Mouse (Mus musculus) heart, embryonic 13.5 days (tissue): ENCODE data around the gene Asb8. TPM values are rescaled to one million over a fixed set of nuclear protein-coding genes. Genes with fewer than 3 reads are reported as not detected.

Source experiments
- ATAC-seq: fragments of 200-750 bp; cut with Nextera tagmentation; 2 replicates; pipeline ENCODE4 v1.8.0; 2017; ENCODE audit warnings: moderate TSS enrichment; ENCODE audit not compliant: insufficient number of reproducible peaks, low FRiP score, low TSS enrichment; ENCODE audit errors: extremely low read depth
- H3K27ac ChIP-seq: fragments of 300-500 bp; sonication (generic); replicated peaks from 2 replicates; pipeline ENCODE4 v1.5.1; 2015; ENCODE audit warnings: moderate library complexity, mild to moderate bottlenecking, inconsistent platforms
- H3K27me3 ChIP-seq: fragments of 300-500 bp; sonication (generic); replicated peaks from 2 replicates; pipeline ENCODE4 v1.6.1; 2015; ENCODE audit warnings: mild to moderate bottlenecking, inconsistent platforms
- H3K36me3 ChIP-seq: fragments of 300-500 bp; sonication (generic); 2 replicates; pipeline ENCODE4 v1.6.1; 2015; ENCODE audit warnings: mild to moderate bottlenecking, inconsistent platforms
- H3K4me1 ChIP-seq: fragments of 300-500 bp; sonication (generic); 2 replicates; pipeline ENCODE4 v1.6.1; 2015; ENCODE audit warnings: inconsistent platforms
- H3K4me2 ChIP-seq: fragments of 300-500 bp; sonication (generic); 2 replicates; pipeline ENCODE4 v1.6.1; 2015; ENCODE audit warnings: inconsistent platforms, mild to moderate bottlenecking, moderate library complexity
- H3K4me3 ChIP-seq: fragments of 300-500 bp; sonication (generic); 2 replicates; pipeline ENCODE4 v1.5.1; 2015; ENCODE audit warnings: moderate library complexity, mild to moderate bottlenecking, inconsistent platforms
- H3K9ac ChIP-seq: fragments of 300-500 bp; sonication (generic); 2 replicates; pipeline ENCODE4 v1.6.1; 2015; ENCODE audit warnings: inconsistent platforms, mild to moderate bottlenecking, moderate library complexity
- H3K9me3 ChIP-seq: fragments of 300-500 bp; sonication (generic); 2 replicates; pipeline ENCODE4 v1.6.1; 2016; ENCODE audit warnings: inconsistent platforms
- WGBS: fragments of 180-500 bp; shearing (Covaris S2); methylation state at CpG from one replicate; pipeline ENCODE4 v1.1.7; 2015; ENCODE audit warnings: mixed read lengths; 5-methylcytosine and 5-hydroxymethylcytosine counted together
- polyA plus RNA-seq: library from polyadenylated mRNA; unstranded; fragments of >200 nt; fragmentation: Nextera tagmentation; extraction: Ambion mirVana; gene quantifications from 2 replicates; pipeline ENCODE4 v1.2.1, GENCODE M21; 2015

Gene Asb8
- polyA plus RNA-seq, 1 experiment from 2014 or later, result 76.5 TPM

DNA sequence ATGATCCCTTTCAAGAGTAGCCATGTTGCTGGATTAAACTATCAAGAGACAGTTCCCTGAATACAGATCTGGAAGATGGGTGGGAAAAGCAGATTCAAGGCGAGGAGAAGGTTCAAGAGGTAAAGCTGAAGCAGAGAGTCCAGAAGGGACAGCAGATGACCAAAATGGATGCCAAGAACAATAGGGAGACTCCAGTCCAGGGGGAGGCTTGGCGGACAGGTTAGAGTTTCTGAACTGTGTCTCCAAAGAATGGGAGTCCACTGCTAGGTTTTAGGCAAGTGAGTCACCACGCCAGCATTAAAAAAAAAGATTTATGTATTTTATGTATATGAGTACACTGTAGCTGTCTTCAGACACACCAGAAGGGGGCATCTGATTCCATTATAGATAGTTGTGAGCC lies 10.8 kb downstream of the Asb8 start:
- WGBS, result 74% methylated on average over 3 of the region's 3 CpGs

DNA sequence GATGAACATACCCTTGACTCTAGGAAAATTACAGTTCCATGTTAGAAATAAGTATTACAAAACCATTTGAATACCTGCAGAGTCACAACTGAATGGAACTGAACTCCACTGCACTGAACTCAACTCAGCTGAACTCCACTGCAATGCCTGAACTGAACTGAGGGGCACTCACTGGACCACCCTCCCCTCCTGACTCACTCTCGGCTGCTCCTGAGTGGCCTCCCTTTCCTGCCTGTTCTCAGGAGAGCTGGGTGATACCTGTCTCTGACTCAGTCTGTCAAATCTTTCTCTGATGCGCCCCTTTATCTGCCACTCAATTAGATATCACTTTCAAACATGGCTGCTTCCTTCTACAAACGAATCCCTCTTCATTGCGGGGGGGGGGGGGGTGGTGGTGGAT lies 11.3 kb downstream of the Asb8 start:
- no peak overlapping the region for H3K4me3 ChIP-seq
- H3K27me3 ChIP-seq, result no peaks in the 10 kb centered on the region
- no peak for ATAC-seq
- no peak overlapping the region for H3K4me2 ChIP-seq
- H3K9ac ChIP-seq, result no peak overlapping the region
- no peaks in the 10 kb centered on the region for H3K36me3 ChIP-seq
- 52% methylated on average over 4 of the region's 4 CpGs for WGBS
- peaks cover 5% of the 10 kb centered on the region; the same call in 1 of the 2 replicates for H3K4me1 ChIP-seq
- H3K9me3 ChIP-seq, result no peaks in the 10 kb centered on the region
- no peak overlapping the region for H3K27ac ChIP-seq

More for the DNA sequence above, 10.8 kb downstream of the Asb8 start:
- Histone ChIP-seq H3K36me3 (no peaks in the 10 kb centered on the region), H3K9ac (no peak overlapping the region), H3K27ac (no peak overlapping the region), H3K9me3 (no peaks in the 10 kb centered on the region), H3K4me2 (no peak overlapping the region), H3K27me3 (no peaks in the 10 kb centered on the region), H3K4me1 (peaks cover 4% of the 10 kb centered on the region; the same call in 1 of the 2 replicates), H3K4me3 (no peak overlapping the region)
- no peak for ATAC-seq

DNA sequence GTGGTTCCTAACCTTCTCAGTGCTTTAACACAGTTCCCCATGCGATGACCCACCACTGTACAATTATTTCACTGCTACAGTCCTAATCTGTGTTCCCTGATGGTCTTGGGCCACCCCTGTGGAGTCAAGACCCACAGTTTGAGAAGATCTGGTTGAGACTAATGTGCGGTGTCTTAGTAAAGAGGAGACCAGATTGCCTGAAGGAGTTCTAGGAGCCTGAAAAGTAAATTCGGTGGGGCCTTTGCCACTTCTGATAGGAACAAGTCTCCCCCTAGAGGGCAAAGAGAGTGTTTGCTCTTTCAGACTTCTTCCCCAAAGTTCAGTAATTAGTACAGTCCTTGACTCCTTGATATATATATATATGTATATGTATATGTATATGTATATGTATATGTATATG lies 11.8 kb downstream of the Asb8 start:
- Histone ChIP-seq H3K36me3 (no peaks in the 10 kb centered on the region), H3K9me3 (no peaks in the 10 kb centered on the region), H3K4me1 (peaks cover 7% of the 10 kb centered on the region; the same call in 1 of the 2 replicates), H3K27me3 (no peaks in the 10 kb centered on the region), H3K4me3 (no peak overlapping the region), H3K27ac (no peak overlapping the region), H3K9ac (peak overlapping the region; percentile 56; the same call in 1 of the 2 replicates), H3K4me2 (no peak overlapping the region)
- ATAC-seq, result no peak
- WGBS, result 30% methylated on average over 3 of the region's 3 CpGs

DNA sequence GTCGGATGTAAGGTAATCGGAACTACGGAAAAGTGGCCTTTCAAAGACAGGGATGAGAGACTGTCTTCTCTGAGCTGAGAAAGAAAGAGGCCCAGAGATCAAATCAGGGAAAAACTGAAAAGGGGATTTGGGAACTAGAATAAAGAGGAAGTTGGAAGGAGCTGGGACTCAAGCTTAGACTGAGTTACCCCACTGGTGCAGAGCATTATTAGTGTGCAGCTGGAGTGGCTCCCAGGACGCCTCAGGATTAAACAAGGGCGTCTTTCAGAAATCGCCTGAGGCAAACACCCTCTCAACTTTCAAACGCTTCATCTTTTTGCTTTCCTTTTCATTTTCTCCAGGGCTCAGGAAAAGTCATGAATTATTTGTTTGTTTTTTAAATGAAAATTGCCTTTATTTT lies 12.5 kb downstream of the Asb8 start:
- 77% methylated on average over 7 of the region's 7 CpGs for WGBS
- Histone ChIP-seq H3K9ac (no peak overlapping the region), H3K27me3 (no peaks in the 10 kb centered on the region), H3K36me3 (no peaks in the 10 kb centered on the region), H3K27ac (no peak overlapping the region), H3K4me3 (no peak overlapping the region), H3K9me3 (no peaks in the 10 kb centered on the region), H3K4me2 (no peak overlapping the region), H3K4me1 (peaks cover 14% of the 10 kb centered on the region)
- no peak for ATAC-seq

DNA sequence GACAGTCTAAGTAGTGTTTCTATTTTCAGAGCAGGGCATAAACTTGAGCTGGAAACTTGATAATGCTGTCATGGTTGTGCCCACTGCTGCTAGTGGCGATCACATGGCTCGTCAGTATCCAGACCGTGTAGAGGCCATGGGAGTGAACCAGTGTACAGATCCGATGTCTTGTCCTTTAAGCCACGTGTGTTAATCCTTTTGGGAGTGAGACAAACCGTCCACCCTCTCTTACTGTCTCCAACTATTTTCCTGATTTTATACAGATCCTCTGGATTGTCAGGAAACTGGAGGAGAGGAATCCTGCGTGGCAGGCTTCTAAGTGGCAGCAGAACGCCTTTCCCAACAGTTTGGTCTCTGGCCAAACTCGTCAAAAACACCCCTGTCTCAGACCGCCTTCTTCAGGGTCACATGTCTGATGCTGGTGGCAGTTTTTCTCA lies 16.2 kb downstream of the Asb8 start:
- WGBS, result 25% methylated on average over 10 of the region's 10 CpGs
- Histone ChIP-seq H3K4me1 (peaks cover 27% of the 10 kb centered on the region), H3K27me3 (no peaks in the 10 kb centered on the region), H3K36me3 (no peaks in the 10 kb centered on the region), H3K27ac (peak overlapping the region; percentile 95), H3K4me2 (peak overlapping the region; percentile 35), H3K9me3 (no peaks in the 10 kb centered on the region), H3K9ac (peak overlapping the region; percentile 69), H3K4me3 (no peak overlapping the region)
- ATAC-seq, result peak; percentile 48; the same call in 1 of the 2 replicates

DNA sequence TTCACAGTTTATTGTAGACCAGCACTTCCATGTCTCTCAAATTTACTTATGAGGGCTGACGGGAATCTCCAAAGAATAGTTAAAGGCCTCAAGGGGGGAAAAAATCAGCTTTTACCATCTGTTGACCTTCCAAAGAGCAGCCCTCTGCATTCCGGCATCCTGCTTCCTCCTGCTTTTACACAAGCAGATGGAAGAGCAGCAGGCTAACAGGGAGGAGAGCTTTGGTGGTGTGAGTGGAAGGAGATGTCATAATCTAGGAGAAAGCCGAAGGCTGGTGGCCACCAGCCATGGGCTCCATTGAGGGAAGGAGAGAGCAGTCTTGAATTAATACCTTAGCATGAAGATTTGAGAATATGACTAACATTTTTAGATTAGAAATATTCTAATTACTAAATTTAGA lies 17.1 kb downstream of the Asb8 start:
- Histone ChIP-seq H3K9ac (0 out of 2 replicates have a peak overlapping the region, but pooled peaks have one; percentile 10), H3K4me3 (no peak overlapping the region), H3K4me1 (peaks cover 29% of the 10 kb centered on the region), H3K9me3 (no peaks in the 10 kb centered on the region), H3K36me3 (no peaks in the 10 kb centered on the region), H3K27me3 (no peaks in the 10 kb centered on the region), H3K27ac (peak overlapping the region; percentile 95), H3K4me2 (no peak overlapping the region)
- ATAC-seq, result no peak
- 59% methylated on average over 3 of the region's 3 CpGs for WGBS

DNA sequence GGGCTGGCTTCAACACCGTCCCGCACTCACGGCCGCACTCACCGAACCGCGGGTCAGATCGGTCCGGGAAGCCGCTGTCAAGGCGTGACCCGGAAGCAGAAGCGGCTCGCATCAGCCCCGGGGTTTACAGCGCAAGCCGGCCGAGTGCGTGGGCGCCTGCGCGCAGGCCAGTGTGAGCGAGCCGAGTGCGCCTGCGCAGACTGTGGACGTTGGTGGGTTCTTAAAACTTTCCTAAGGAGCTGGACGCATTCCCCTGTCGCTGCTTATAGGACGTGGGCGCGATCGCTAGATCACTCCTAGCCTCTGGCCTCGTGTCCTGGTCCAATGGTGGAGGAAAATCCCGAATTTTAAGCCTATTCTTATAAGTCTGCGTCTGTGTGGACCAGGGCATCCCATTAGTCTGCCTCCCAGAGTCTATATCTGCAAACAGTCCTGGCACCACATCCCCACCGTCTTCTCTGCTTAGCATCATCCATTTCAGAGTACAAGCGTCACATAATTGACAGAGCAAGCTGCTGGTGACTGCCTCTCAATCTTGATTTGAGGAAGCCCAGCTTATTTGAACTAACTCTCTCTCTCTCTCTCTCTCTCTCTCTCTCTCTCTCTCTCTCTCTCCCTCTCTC lies 19.8 kb downstream of the Asb8 start:
- Histone ChIP-seq H3K9ac (peak overlapping the region; percentile 99), H3K4me2 (peak overlapping the region; percentile 90), H3K9me3 (no peaks in the 10 kb centered on the region), H3K27me3 (no peaks in the 10 kb centered on the region), H3K36me3 (peaks cover 20% of the 10 kb centered on the region), H3K4me1 (peaks cover 32% of the 10 kb centered on the region), H3K4me3 (peak overlapping the region; percentile 99), H3K27ac (peak overlapping the region; percentile 92)
- peak; percentile 87 for ATAC-seq
- under 1% methylated on average over 38 of the region's 38 CpGs for WGBS

DNA sequence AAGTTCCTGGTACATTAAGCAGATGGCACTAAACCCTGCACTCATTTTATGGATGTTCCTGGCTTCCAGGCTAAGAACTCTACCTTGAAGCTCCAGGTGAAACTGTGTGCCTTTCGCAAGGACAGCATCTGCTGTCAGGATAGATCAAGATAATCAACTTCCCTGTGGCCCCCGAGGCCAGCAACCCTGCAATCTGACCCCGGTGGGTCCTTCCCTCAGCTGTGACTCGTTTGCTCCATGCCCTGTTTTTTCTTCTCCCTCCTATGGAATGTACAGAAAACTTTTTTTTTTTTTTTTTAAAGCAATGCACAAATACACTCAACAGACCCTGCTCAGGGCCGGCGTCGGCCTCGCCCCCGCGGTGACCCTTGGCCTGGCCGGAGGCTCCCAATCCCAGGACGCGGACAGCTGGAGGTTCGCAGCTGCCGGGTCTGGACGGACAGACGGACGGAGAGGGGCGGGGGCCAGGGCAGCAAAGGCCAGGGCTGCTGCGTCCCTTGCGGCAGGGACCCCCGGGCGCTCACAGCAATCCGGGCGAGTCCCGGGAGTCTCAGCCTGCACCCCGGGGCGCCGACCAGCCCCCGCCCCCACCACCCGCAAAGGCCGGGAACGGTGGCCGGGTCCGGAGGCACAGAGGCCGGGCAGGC lies 20.4 kb downstream of the Asb8 start:
- peak overlapping the region; percentile 99 for H3K9ac ChIP-seq
- peak; percentile 34 for ATAC-seq
- H3K4me1 ChIP-seq, result peaks cover 31% of the 10 kb centered on the region
- peak overlapping the region; percentile 99 for H3K4me3 ChIP-seq
- H3K36me3 ChIP-seq, result peaks cover 27% of the 10 kb centered on the region
- no peaks in the 10 kb centered on the region for H3K27me3 ChIP-seq
- no peaks in the 10 kb centered on the region for H3K9me3 ChIP-seq
- peak overlapping the region; percentile 92 for H3K27ac ChIP-seq
- H3K4me2 ChIP-seq, result peak overlapping the region; percentile 90
- WGBS, result 1% methylated on average over 35 of the region's 36 CpGs

DNA sequence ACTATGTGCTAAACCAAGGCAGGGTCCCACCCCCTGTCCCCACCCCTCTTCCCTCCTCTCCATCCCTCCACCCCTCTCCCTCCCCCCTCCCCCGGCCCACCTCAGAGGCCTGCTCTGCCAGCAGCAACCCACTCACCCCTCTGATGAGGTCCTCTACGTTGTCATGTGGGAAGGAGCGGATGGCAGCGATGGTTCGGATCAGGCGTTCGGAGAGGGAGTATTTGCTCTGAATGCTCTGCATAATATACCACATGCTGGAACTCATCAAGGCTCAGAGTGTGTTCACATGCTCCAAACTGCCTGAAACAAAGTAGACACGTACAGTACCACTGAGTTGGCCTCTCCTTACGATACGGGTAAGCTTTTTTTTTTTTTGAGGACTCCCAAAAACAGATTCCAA lies 22.9 kb downstream of the Asb8 start:
- Histone ChIP-seq H3K9ac (no peak overlapping the region), H3K27ac (no peak overlapping the region), H3K4me3 (no peak overlapping the region), H3K4me2 (no peak overlapping the region), H3K4me1 (peaks cover 17% of the 10 kb centered on the region), H3K36me3 (peaks cover 51% of the 10 kb centered on the region), H3K9me3 (no peaks in the 10 kb centered on the region), H3K27me3 (no peaks in the 10 kb centered on the region)
- no peak for ATAC-seq
- 81% methylated on average over 10 of the region's 10 CpGs for WGBS

DNA sequence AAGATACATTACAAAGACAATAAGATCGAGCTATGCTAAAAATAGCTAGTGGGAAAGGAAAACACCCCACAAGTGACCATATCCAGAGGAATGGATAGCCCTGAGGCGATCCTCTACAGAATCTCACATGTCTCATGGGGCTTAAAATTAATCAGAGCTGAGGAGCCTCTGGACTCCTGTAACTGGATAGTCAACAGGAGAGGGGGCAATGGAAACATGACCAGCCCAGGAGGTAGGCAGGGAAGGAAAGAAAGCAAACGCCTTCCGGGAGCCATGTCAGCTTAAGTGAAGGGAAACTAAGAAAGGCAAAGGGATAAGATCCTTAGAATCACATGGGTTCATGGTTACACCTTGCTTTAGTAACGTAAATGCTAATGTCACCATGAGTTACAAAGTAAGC lies 24.6 kb downstream of the Asb8 start:
- 86% methylated on average over 5 of the region's 5 CpGs for WGBS
- Histone ChIP-seq H3K27ac (no peak overlapping the region), H3K36me3 (peaks cover 68% of the 10 kb centered on the region), H3K4me3 (no peak overlapping the region), H3K27me3 (no peaks in the 10 kb centered on the region), H3K4me2 (no peak overlapping the region), H3K4me1 (peaks cover 13% of the 10 kb centered on the region), H3K9ac (no peak overlapping the region), H3K9me3 (no peaks in the 10 kb centered on the region)
- no peak for ATAC-seq

DNA sequence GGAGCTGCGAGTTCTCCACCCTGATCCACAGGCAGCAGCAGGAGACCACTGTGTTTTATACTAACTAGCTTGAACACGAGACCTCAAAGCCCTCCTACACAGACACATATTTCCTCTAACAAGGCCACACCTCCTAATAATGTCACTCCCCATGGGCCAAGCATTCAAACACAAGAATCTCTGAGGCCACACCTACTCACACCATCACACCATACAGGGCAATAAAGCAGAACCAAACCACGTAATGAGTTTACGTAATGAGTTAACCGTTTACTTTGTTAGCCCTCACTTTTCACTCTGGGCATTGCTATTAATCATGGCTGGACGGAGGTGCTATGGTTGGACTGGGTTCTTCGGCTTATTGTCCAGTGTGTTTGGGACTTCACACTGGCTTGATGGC lies 25.7 kb downstream of the Asb8 start:
- peaks cover 79% of the 10 kb centered on the region for H3K36me3 ChIP-seq
- ATAC-seq, result no peak
- no peak overlapping the region for H3K9ac ChIP-seq
- H3K4me1 ChIP-seq, result peaks cover 10% of the 10 kb centered on the region
- no peak overlapping the region for H3K4me3 ChIP-seq
- 86% methylated on average over 7 of the region's 7 CpGs for WGBS
- H3K4me2 ChIP-seq, result no peak overlapping the region
- no peak overlapping the region for H3K27ac ChIP-seq
- no peaks in the 10 kb centered on the region for H3K27me3 ChIP-seq
- no peaks in the 10 kb centered on the region for H3K9me3 ChIP-seq

DNA sequence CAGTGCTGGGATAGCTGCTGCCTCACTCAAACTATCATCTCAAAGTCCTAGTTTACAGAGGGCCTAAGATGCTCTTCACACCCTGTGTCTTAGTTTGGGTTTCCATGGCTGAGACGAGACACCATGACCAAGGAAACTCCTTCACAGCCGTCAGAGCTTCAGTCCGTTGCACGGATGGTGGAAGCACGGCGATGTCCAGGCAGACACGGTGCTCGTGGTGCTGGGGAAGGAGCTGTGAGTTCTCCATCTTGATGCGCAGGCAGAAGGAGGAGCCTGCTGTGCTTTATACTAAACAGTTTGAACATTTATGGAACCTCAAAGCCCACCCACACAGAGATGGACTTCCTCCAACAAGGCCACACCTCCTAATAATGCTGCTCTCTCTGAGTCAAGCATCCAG lies 28.6 kb downstream of the Asb8 start:
- Histone ChIP-seq H3K9me3 (no peaks in the 10 kb centered on the region), H3K4me2 (no peak overlapping the region), H3K36me3 (peaks cover 99% of the 10 kb centered on the region), H3K27ac (no peak overlapping the region), H3K27me3 (no peaks in the 10 kb centered on the region), H3K4me1 (no peaks in the 10 kb centered on the region), H3K9ac (no peak overlapping the region), H3K4me3 (no peak overlapping the region)
- ATAC-seq, result no peak
- 87% methylated on average over 9 of the region's 9 CpGs for WGBS
